Mouse (Mus musculus): ENCODE results near the gene Mbtps2. TPM values are rescaled to one million over a fixed set of nuclear protein-coding genes. Genes with fewer than 3 reads are reported as not detected.

Gene Mbtps2
- 10 to 100 TPM; 12.4 to 13.6 TPM for total RNA-seq (2021)
- long read RNA-seq, experiment 1, partial matches to known transcripts = 0 of 3 reads
- long read RNA-seq, experiment 1, other reads (novel, unspliced or antisense) = 0 of 3 reads
- long read RNA-seq, experiment 2, partial matches to known transcripts = 0 of 3 reads
- long read RNA-seq, experiment 2, other reads (novel, unspliced or antisense) = 3 of 3 reads

DNA sequence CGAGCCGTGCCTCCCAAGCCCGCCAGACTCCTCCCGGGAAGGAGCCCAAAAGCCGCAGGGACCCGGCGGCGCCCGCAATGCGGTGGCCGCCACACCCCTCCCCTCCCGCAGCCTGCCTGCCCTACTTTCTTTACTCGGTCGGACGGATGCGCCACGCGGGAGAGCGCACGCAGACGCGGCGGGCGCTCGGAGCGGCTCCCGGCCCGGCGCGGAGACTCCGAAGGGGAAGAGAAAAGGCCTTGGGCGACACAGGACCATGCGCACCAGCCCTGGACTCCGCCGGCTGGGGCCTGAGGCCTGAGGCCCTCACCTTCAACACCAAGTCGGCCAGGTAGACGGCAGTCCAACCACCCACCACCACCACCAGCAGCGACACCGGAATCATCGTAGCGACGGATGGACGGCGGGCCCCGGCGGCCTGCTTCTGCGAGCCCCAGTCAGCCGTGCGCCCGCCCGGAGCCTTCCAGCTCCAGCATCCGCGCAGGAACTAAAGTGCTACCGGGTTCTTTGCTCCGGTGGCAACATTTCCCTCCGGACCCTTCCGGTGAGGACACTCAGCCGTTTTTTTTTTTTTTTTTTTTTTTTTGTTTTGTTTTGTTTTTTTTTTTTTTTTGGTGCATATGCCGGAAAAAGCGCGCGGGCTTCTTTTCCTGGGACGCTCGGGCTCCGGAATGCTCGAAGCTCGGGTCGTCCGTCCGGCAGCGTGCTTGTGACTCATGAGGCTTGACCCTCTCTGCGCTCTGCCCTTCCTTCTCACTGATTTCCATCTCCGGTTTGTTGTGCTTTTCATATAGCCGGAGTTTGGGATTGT lies at the start of gene Mbtps2:
Gene Mbtps2 (minus strand): TSS at position 530 of the 811 bp plus-strand sequence.
- DNase-seq = peak; percentile 61 to 62

DNA sequence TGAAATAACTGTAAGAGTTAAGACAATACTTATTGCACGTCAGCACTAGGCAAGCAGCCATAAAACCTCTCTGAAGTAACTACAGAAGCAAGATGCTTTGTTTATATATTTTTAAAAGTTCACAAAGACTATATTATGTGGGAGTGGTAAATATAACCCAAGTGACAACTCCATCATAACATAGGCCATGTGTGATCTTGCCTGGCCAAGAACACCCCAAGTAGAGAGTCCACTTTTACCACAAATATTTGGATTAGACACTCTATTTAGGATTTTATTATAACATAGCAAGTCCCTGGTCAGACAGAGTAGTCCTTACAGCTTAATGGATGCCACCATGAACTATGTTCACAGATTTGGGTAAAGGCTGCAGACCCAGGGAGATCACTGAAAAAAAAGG lies 47.9 kb upstream of the Mbtps2 start:
- DNase-seq = no peak

DNA sequence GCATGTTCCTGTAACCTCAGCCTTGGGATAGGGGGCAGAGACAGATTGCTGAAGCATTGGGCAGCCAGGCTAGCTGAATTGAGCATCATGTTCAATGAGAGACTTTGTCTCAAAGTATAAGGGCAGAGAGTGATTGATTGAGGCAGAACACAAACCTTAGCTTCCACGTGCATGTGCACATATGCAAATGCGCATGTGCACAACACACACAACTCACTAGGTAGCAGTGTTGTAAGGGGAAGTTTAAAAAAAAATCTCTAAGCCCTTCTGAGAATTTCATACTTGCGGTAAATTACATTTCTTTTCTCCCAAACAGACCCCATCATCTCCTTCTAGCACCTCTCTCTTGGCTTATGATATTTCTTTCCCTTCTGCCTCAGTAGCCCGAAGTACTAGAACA lies 46.2 kb upstream of the Mbtps2 start:
- DNase-seq = no peak

DNA sequence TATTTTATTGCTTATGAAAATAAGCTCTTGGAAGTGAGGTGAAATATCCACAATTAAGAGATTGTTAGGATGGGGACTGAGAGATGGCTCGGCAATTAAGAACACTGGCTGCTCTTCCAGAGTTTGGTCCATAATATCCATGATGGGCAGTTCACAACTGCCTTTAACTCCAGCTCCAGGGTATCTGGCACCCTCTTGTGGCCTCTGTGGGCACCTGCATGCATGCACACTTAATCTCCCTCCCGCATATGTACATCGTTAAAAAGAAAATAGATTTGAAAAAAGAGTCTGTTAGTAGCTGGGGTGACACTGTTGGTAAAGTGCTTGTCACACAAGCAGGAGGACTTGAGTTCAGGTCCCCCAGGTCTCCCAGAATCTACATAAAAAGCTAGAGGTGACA lies 45.8 kb upstream of the Mbtps2 start:
- DNase-seq = peak; percentile 18 to 61

DNA sequence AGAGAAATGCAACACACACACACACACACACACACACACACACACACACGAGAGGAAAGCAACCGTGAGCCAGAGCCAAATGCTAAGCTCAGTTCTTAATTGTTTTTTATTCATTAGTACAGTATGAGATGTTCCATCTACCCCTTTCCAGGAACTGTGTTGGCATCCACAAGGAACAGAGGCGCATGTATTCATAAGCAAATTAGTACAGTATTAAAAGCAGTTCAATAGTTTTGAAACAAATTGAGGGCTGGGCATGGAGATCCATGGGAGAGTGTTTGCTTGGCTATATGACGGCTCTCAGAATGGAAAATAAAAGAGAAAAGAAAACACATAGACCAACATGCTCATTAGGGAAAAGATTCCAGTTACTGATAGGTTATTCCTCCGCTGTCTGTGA lies 44.3 kb upstream of the Mbtps2 start:
- DNase-seq = no peak

DNA sequence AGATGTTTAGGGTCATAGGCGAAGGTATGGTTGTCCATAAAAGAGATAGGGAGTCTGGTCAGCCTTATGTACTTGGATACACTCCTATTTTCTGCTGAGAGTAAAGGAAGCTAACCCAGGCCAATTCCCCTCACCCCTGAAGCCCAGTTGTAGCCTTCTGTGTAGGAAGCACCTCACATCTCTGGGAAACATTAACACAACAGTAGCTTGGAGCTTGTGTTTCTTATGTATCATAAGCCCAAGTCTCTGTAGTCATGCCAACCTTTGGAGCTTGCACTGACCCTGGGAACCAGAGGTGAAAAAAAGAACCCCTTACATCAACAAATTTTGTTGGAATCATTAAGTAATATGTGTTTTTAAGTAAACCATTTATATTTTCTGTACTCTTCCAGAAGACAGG lies 38.7 kb upstream of the Mbtps2 start:
- DNase-seq = no peak

DNA sequence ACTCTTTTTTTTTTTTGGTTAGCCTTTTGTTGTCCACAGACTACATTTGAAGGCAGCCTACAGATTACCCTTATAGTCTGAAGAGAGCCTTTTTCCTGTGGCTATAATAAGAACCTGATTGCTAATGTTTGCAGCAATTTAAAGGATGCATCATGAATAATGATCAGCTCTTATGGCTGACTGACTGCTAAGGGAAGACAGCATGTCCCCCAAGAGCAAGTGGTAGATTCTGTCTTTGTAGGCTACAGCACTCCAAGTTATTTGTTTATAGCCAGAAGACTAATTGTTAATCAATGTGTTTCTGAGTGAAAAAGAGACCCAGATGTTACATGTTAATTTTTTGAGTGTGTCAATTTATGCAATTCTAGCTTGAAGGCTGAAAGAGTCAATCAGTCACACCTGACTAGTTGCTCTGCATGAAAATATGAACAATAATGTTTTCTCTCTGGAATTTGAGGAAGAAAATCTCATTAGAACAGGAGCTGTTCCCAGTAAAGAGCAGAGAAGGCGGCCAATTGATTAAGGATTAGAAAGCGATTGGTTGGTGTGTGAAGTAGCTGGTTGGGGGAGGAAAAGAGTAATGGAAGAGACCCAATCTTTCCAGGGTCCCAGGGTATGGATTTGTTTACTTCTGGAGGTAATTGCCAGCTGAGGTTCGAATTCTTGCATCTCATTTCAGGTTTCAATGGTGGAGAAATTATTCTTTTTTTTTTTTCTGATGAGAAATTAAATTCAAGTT lies 35.3 kb upstream of the Mbtps2 start:
- DNase-seq = no peak

DNA sequence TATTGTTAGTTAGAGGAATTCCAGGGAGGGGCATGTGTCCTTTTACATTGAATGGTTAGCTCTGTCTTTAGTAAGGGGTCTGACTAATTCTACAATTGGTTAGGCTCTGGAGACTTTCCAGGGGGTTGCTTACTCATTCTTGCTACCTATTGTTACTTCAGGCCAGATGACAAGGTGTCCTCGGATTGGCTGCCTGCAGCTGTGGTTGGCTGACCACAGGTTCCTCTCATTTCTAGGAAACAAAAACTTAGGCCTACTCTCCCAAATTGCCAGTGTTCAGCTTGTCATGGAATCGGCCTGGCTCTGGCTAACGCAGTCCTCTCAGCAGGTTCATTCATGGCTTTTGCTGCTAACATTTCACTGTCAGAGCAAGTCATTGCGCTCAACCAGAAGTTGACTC lies 31.8 kb upstream of the Mbtps2 start:
- no peak for DNase-seq

DNA sequence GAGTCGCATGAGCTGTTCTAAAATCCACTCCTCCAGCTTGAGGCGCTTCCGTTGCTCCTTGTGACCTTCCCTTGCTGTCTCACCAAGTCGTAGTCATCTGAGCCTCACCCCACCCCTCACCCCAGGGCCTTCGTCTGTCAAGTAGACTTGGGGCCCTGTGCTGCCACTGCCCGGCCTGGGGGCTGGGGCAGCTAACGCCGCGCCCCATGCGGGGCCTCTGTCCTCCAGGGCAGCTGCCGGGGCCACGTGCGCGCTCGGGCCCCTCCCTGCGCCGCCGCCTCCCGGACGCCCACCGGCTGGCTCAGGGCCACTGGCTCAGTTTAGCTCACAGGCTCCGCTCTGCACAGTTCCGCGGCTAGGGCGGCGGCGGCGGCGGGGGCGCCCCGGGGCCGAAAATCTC lies 14.4 kb upstream of the Mbtps2 start:
- DNase-seq = no peak

DNA sequence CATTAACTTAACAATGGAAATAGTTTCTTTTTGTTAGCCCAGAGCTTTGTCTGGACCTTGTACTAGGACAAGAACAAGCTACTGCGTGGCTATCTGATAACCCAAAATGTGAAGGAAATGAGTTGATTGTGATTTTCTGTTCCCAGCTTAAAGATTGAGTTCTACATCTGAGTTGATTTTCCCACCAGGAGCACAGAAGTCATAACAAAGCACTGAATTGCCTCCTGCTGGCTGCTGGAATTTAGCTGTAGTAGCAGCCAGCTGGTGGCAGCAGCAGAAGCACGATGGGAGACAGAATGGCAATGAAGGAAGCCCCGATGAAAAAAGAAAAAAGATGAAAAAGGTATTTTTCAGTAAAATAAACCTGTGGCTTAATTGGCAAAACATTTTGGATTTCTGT lies 2.9 kb upstream of the Mbtps2 start:
- DNase-seq = peak; percentile 28 to 29

DNA sequence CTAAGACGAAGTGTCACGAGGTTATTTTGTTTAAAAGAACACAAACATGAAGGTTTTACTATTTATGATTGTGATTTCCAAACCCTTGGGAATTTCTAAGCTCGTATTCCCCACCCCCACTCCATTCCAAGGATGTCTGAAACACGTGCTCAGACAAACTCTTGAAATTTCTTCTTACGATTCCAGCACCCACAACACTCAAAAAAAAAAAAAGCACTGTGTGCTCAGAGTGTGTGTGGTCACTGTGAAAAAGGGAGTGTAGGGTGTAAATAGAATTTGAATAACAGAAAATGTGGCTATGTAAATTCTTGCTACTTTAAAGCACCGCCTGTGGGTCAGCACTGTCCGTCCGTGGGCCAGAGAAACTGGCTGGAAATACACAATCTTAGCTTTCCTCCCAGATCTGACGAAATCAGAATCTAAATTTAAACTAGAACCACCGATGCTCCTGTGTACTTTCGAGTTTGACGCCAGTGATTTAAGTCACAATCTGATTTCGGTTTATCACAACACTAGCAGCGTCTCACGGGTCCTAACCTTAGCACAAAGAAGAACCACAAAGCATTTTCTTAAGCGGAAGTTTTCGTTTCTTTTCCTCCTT lies 830 bp downstream of the Mbtps2 start:
- no peak for DNase-seq

DNA sequence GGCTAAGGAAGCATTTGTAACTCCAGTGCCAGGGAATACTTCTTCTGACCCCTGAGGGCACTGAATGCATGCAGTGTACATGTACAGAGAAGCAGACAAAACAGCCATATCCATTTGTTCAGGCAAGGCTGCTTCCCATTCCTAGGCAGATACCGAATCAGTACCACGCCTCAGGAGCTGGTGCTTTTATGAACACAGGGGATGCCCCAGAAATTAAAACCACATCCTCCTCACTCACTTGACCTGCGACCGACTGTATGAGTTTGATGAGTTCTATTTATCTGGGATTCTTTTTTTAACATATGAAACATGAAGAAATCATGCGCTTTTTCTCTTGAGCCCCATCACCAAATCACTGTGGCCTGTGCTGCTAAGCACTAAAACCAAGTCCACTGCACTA lies 1.7 kb downstream of the Mbtps2 start:
- DNase-seq = no peak

DNA sequence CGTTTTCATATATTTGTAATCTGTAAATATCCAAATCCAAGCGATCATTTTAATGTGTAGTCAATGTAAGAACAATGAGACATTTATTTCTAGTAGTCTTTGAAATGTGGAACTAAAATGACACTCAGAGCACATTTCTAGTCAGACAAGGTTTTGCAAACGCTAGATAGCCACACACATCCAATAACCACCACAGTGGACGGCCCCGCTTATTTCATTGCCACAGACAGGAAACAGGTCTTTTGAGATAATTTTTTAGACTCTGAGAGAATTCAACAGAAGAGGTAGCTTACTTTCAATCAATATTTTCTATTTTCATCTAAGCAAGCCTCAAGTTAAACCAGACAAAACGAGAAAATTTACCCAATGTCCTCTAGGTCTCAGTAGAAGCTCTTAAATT lies 2.6 kb downstream of the Mbtps2 start:
- DNase-seq = no peak

DNA sequence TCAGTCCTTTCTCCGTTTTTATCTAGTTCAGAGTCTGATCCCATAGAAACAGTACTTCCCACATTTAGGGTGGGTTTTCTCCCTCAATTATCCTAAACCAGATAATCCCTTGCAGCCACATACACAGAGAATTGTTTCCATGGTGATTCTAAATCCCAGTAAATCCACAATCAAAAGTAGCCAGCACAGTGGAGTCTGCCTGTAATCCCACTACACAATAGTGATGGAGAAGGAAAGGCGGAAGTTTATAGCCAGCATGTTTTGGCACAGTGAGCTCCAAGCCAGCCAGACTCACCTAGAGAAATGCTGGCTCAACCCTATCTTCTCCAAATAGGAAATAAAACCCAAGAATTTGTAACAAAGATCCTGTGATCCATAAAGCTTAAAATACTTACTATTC lies 3.9 kb downstream of the Mbtps2 start:
- DNase-seq = no peak

DNA sequence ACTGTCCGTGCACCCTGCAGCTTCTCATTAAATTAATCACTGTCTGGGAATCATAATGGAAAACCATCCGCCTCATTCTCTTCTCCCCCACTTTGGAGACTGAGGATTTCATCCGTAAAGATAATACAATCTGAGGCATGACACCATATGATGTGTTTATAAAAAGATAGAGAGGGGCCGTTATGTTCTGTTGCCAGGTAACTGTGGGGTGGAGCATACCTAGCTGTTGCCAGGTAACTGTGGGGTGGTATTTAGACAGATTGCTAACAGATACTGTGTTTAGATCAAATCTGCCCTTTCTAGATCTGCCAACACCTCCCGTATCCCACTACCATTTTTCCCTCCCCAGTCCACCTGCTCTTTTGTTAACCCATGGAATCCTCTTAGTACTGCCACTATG lies 11.5 kb downstream of the Mbtps2 start:
- DNase-seq = no peak

DNA sequence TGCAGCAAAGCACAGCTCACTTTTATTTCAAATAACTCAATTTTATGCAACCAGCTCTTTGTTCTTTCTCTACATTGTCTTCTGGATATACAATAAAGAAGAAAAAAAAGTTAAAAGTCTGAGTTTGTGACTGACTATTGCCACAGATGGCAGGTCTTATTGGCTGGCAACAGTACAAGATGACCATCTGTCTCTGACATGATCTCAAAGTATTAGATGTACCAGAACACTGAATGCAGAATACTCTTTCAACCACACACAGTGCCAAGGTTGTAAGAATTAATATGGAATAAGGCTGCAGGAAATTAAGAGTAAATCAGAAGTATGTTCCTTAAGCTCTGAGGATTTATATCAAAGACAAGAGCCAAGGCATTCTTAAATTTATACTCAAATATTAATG lies 12.1 kb downstream of the Mbtps2 start:
- no peak for DNase-seq

DNA sequence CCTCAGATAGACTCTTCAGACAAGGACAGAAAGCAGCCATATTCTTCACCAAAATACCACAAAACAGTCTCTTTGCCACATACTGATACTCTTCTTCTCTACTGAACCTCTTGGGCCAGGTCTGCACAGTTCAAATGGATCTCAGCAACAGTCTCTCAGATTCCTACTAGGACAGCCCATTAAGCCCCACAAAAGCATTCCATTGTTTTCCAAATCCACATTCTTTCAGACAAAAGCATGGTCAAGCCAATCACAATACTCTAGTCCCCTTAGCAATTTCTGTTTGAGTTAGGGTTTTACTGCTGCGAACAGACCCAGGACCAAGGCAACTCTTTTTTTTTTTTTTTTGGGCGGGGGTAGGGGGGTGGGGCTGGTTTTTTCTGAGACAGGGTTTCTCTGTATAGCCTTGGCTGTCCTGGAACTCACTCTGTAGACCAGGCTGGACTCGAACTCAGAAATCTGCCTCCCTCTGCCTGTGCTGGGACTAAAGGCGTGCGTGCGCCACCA lies 19.4 kb downstream of the Mbtps2 start:
- DNase-seq = no peak

DNA sequence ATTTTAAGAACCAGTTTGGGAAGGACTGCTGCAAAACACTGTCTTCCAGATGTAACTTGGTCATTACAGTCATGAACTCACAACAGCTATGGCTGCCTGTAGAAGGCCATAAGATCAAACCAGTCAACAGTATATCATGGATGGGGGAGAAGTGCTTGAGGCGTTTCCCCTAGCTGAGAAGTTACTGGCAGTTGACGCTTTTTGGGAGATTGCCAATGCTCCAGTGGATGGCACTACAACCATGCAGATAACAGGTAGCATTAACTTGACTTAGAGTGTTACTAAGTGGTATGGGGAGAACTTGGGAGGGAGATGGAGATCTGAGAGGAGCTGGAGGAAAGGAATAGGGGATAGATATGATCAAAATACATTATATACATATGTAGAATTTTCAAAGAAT lies 23.8 kb downstream of the Mbtps2 start:
- no peak for DNase-seq

DNA sequence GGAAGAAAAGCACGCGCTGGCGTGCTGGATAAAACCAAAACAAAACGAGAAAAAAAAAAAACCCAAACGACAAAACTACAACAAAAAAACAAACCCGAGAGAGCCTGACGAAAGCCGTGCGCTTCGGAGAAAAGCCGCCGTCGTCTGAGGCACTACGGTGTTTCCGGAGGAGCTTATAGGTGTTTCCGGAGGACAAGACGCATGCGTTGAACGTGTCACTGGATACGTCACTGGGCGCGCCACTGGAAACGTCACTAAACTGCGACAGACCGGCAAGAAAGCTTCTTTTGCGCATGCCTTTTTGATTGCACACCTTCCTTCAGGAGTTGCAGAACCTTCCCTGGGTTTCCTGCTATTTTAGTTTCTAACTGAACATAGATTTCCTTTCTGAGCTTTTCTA lies 29.7 kb downstream of the Mbtps2 start, which contains the start of gene Yy2:
Gene Yy2 (minus strand): TSS at position 146 of the 400 bp plus-strand sequence.
- DNase-seq = no peak

DNA sequence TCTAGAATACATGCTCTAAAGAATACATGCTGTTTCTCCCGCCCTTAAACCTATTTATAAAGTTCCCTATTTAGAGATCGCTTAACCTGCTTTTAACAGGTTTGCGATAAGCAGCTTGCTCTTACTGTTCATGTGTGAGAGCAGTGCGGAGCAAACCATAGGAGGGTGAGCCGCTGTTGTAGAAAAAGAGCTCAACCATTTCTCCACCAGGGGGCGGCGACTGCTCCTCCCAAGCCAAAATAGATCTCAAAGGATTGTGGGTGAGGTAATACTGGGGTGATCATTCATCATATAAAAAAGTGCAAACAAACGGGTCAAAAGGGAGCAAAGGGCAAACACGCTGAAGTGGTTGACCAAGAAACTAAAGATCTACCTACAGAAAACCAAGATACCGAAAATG lies 34.7 kb downstream of the Mbtps2 start:
- peak in 1 of 2 experiments; percentile 24 for DNase-seq

DNA sequence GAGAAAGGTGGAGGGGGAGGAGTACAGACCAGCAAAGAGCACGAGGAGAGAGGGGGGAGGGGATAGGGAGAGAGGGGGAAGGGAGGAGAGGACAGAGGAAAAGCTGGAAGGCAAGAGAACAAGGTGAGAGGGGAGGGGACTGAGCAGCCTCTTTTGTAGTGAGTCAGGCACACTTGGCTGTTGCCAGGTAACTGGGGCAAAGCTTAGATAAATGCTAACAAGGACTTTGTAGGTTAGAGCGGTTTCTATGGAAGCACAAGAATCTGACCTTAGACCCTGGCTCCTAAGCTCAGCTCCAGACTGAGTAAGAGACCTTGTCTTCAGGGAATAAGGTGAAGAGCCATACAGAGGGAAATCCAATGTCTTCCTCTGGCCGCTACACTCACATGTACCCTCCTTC lies 51.4 kb downstream of the Mbtps2 start:
- DNase-seq = no peak

DNA sequence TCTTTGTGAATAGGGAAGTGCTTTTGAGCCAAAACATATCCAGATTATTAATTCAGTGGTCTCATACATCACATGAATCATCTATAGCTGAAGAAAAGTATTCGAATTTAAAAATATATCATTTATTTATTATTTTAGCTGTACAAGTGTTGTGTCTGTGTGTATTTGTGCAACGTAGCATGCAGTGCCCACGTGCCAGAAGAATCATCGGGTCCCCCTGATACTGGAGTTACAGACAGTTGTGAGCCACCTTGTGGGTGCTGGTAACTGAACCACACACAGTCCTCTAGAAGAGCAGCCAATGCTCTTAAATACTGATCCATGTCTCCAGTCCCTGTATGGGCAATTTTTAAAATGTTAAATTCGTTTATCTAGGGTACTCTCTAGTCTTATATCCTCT lies 92.1 kb downstream of the Mbtps2 start:
- no peak for DNase-seq

DNA sequence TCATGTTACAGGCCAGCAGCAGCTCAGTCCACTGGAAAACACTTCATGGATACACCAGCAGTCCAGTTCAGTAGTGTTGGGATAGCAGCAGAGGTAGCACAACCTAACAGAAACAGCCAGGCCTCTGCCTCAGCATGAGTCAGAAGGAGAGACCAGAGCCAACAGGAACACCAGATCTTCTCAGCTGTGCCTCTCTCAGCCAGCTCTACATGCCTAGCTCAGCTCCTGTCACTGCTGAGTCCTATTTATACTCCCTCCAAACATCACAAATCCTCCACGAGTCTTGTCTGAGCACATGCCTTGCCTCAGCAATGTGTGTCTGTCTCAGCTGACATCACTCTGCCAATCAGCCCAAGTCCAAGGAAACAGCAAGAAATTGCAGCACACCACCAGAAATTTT lies 94.0 kb downstream of the Mbtps2 start:
- DNase-seq = peak in 1 of 2 experiments; percentile 4

Measured in heart, adult 18-20 months (tissue).